Mouse (Mus musculus) small intestine, adult 2 months (tissue): ENCODE measurements around the gene Ostf1.

Experiments
- CTCF ChIP-seq: fragments of 200-500 bp; IDR thresholded peaks from 2 replicates; pipeline ENCODE4 v1.5.1; 2012; ENCODE audit warnings: low read depth, mild to moderate bottlenecking, control low read depth, inconsistent platforms, low read length, moderate library complexity, mixed read lengths; ENCODE audit not compliant: insufficient replicate concordance, insufficient read length; ENCODE audit errors: extremely low read depth
- POLR2A ChIP-seq: fragments of 200-500 bp; IDR thresholded peaks from 2 replicates; pipeline ENCODE4 v1.6.1; 2012; ENCODE audit warnings: low read depth, mild to moderate bottlenecking, control low read depth, inconsistent platforms, low read length, moderate library complexity

DNA sequence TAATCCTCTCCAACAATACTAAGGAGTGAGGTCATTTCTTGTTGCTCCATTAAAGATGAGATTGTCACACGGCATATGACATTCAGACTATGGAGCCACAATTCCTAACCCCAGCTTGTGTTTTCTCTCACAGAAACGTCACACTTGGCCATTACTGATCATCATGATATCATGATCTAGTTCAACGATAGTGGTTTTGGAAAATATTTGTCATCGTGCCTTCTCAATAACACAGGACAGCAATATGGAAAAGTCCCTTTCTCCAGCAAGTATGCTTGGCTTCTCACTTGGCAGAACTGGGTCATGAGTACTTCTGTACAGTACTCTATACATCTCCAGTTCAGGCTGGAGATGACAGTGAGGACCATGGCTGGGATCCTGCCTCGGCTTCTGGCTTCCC, 32.0 kb downstream of the Ostf1 start:
- no peak for TF ChIP-seq POLR2A
- no peak for TF ChIP-seq CTCF
